Mouse (Mus musculus) cerebellum, adult 2 months (tissue): Measurements from ENCODE around the gene Klhl21.

ENCODE experiments used
- CTCF ChIP-seq: fragments of 200-500 bp; IDR thresholded peaks from 2 replicates; pipeline ENCODE4 v1.5.1; 2011; ENCODE audit warnings: low read depth, mild to moderate bottlenecking, control low read depth, low read length, moderate library complexity, borderline replicate concordance; ENCODE audit not compliant: insufficient read depth
- POLR2A ChIP-seq: fragments of 200-500 bp; IDR thresholded peaks from 2 replicates; pipeline ENCODE4 v1.6.1; 2011; ENCODE audit warnings: low read length, control low read depth, borderline replicate concordance; ENCODE audit not compliant: insufficient read depth

DNA sequence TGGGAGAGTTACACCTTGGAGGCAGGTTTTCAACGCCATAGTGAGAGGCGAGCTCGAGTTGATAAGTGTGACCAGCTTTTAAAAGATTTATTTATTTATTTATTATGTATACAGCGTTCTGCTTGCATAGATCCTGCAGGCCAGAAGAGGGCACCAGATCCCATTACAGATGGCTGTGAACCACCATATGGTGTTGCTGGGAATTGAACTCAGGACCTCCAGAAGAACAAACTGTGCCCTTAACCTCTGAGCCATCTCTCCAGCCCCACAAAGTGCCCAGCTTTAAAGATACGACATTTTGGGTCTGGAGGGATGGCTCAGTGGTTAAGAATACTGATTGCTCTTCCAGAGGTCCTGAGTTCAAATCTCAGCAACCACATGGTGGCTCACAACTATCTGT, 20.5 kb downstream of the Klhl21 start:
- TF ChIP-seq POLR2A (no peak), CTCF (peak; percentile 24; the same call in 1 of the 2 replicates)
